Mouse (Mus musculus): ENCODE measurements around the gene Fam160a2. TPM values are rescaled to one million over a fixed set of nuclear protein-coding genes. Genes with fewer than 3 reads are reported as not detected.
A peak's percentile ranks its signal among the peaks of the same experiment; 100 is the strongest.
"Not testable (repeated sequence)": the region's sequence is repeated elsewhere in the genome, so short reads cannot be mapped to it uniquely, and the experiment has no call there.

The Fam160a2 gene
- total and polyA plus RNA-seq, 3 experiments = 6.2 to 17.7 TPM; not detected in 1

GRCm38 (mm10) chr7:105414385-105414784 lies 14.5 kb upstream of the Fam160a2 start (continued):
- TF ChIP-seq HCFC1 (IDR thresholded peaks at IDR 0.05; ENCODE audit: low read depth, low read length) = no peak

DNA sequence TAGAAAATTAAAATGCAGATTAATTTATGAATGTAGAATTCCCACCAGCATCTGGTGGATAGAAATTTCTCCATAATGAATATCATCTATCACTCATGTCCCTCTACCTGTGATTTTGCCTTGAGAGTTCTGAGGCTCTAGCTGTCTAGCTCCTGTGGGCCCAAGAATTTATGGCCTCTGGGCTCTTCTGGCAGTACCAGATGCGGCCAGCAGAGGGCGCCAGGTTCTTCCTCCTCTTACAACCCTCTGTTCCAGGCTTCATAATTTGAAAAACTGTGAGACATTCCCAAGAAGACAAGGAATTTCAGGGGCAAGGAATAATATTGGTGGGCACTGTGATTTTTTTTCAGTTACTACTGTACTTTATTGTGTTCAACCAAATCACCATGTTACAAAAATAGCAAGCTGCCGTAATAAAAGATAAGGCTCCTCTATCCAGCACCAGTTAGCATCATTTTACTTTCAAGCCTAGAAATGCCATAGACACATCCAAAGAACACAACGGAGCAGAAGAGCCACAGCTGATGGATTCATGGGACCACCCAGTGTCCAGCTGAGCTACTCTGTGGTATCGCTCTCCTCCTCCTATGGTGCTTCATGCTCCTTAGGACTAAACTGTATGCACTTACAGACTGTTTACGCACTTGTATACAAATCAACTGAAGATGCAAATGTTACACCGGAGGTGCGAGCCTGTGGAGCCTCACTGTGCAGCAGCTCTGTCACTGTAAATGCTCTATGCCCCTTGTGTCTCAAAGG lies 12.2 kb upstream of the Fam160a2 start:
- peak; percentile 59 for DNase-seq (ENCODE audit: low read depth, low spot score)
- not testable (repeated sequence) for H3K4me3 ChIP-seq (ENCODE audit: control insufficient read depth in 1 of 2, insufficient read depth in 1 of 2, low read depth in 2 of 2, low read length in 2 of 2); H3K4me1 ChIP-seq (ENCODE audit: control insufficient read depth in 1 of 2, insufficient read depth in 2 of 2, low read length in 2 of 2); H3K27ac ChIP-seq (ENCODE audit: control insufficient read depth, low read depth, low read length); H3K79me2 ChIP-seq (ENCODE audit: control insufficient read depth, insufficient read depth, low read length, poor library complexity); H3K9ac ChIP-seq (ENCODE audit: control insufficient read depth, low read depth, low read length, poor library complexity, severe bottlenecking); H3K9me3 ChIP-seq (replicated peaks; ENCODE audit: insufficient read depth, low read length); H3K36me3 ChIP-seq (ENCODE audit: control insufficient read depth in 1 of 2, insufficient read depth in 2 of 2, low read length in 2 of 2); H3K27me3 ChIP-seq (ENCODE audit: control insufficient read depth in 1 of 2, insufficient read depth in 2 of 2, low read length in 2 of 2)
- TF ChIP-seq RAD21 (IDR thresholded peaks at IDR 0.05; ENCODE audit: low read depth, low read length) = peak; percentile 49
- peak; percentile 85 to 93 (median 86) for TF ChIP-seq CTCF (IDR thresholded peaks at IDR 0.05 in 2 of 3, conservative IDR thresholded peaks at IDR 0.05 in 1 of 3; ENCODE audit: control insufficient read depth in 1 of 3, insufficient read depth in 1 of 3, low read depth in 2 of 3, low read length in 3 of 3, poor library complexity in 1 of 3, severe bottlenecking in 1 of 3)
- peak; percentile 79 for TF ChIP-seq SMC3 (IDR thresholded peaks at IDR 0.05; ENCODE audit: low read depth, low read length)
- peak; percentile 23; the same call in 1 of the 2 replicates for TF ChIP-seq ZC3H11A (IDR thresholded peaks at IDR 0.05; ENCODE audit: low read depth, low read length)

DNA sequence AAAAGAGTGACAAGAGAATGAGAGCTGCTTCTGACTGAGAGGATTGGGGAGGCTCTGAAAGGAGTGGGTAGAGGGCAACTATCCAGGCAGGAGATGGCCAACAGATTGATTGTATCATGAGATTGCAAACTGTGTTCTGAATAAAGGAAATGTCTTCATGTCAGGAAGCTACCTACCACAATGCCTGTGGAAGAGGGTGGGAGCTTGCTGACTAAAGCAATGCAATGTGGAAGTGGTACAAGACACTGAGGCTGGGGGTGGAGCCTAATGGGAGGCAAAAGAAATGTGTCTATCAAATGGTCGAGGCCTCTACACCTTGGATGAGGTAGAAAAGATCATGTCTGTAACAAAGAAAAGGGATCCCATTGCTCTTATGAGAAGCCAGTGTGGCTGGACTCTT lies 6.5 kb upstream of the Fam160a2 start:
- Histone ChIP-seq H3K9me3 (replicated peaks; ENCODE audit: insufficient read depth, low read length) (no peaks in the 10 kb centered on the region), H3K27ac (ENCODE audit: control insufficient read depth, low read depth, low read length) (no peak overlapping the region), H3K36me3 (ENCODE audit: control insufficient read depth in 1 of 2, insufficient read depth in 2 of 2, low read length in 2 of 2) (no peaks in the 10 kb centered on the region), H3K4me1 (ENCODE audit: control insufficient read depth in 1 of 2, insufficient read depth in 2 of 2, low read length in 2 of 2) (no peaks in the 10 kb centered on the region), H3K27me3 (ENCODE audit: control insufficient read depth in 1 of 2, insufficient read depth in 2 of 2, low read length in 2 of 2) (no peaks in the 10 kb centered on the region; a peak in 1 of 4 replicates), H3K9ac (ENCODE audit: control insufficient read depth, low read depth, low read length, poor library complexity, severe bottlenecking) (no peak overlapping the region), H3K79me2 (ENCODE audit: control insufficient read depth, insufficient read depth, low read length, poor library complexity) (no peaks in the 10 kb centered on the region), H3K4me3 (ENCODE audit: control insufficient read depth in 1 of 2, insufficient read depth in 1 of 2, low read depth in 2 of 2, low read length in 2 of 2) (no peak overlapping the region)
- TF ChIP-seq E2F4 (IDR thresholded peaks at IDR 0.05; ENCODE audit: borderline replicate concordance, low read depth, low read length) (no peak), CHD1 (IDR thresholded peaks at IDR 0.05; ENCODE audit: low read depth, low read length) (no peak), MYC (IDR thresholded peaks at IDR 0.05; ENCODE audit: low read depth, low read length) (no peak), MXI1 (IDR thresholded peaks at IDR 0.05; ENCODE audit: low read depth, low read length) (no peak), JUND (IDR thresholded peaks at IDR 0.05; ENCODE audit: low read depth, low read length) (no peak), GATA1 (IDR thresholded peaks at IDR 0.05; ENCODE audit: low read depth, low read length) (no peak), HCFC1 (IDR thresholded peaks at IDR 0.05; ENCODE audit: low read depth, low read length) (no peak), SMC3 (IDR thresholded peaks at IDR 0.05; ENCODE audit: low read depth, low read length) (no peak), RAD21 (IDR thresholded peaks at IDR 0.05; ENCODE audit: low read depth, low read length) (no peak), USF2 (IDR thresholded peaks at IDR 0.05; ENCODE audit: borderline replicate concordance in 1 of 2, insufficient read depth in 1 of 2, low read depth in 1 of 2, low read length in 2 of 2) (no peak), USF1 (IDR thresholded peaks at IDR 0.05; ENCODE audit: low read depth, low read length) (no peak), POLR2AphosphoS2 (IDR thresholded peaks at IDR 0.05; ENCODE audit: low read length) (no peak), MYB (IDR thresholded peaks at IDR 0.05; ENCODE audit: low read depth, low read length) (no peak), TCF12 (IDR thresholded peaks at IDR 0.05; ENCODE audit: low read depth, low read length) (no peak), ZMIZ1 (IDR thresholded peaks at IDR 0.05; ENCODE audit: low read depth, low read length) (no peak), SIN3A (IDR thresholded peaks at IDR 0.05; ENCODE audit: low read length) (no peak), GABPA (IDR thresholded peaks at IDR 0.05; ENCODE audit: low read depth, low read length) (no peak)
- no peak for DNase-seq (ENCODE audit: low read depth, low spot score)

Data from MEL (cell line).